9 mouse cellular contexts compared by ENCODE assay signal in genomic region chr10:59292558-59292957, GRCm38 (mm10). TPM values are rescaled to one million over a fixed set of nuclear protein-coding genes. Genes with fewer than 3 reads are reported as not detected.
DNase-seq lines count a peak whose midpoint lies in the region; ATAC-seq and TF ChIP-seq lines count a peak whose summit lies in the region.
"Had no signal": no experiment of that assay in that cellular context is flagged by ENCODE, and none has a peak within 500 bp of the region (broad histone marks: within the 10 kb centered on the region; RNA-seq: fewer than 3 reads in every experiment).

No protein-coding gene starts in this region.

- no peaks in the 10 kb centered on the region for H3K27me3 ChIP-seq in neural tube, embryonic 15.5 days (replicated peaks)
- H3K27me3 ChIP-seq in testis, adult 2 months (ENCODE audit: control insufficient read depth, insufficient read depth, low read length): no peaks in the 10 kb centered on the region
- H3K27me3 ChIP-seq: embryonic facial prominence, embryonic 15.5 days had no signal

- H3K9me3 ChIP-seq in neural tube, embryonic 15.5 days (replicated peaks): no peaks in the 10 kb centered on the region
- H3K9me3 ChIP-seq: embryonic facial prominence, embryonic 15.5 days had no signal

- no peak overlapping the region for H3K9ac ChIP-seq in neural tube, embryonic 15.5 days (replicated peaks)
- H3K9ac ChIP-seq: embryonic facial prominence, embryonic 15.5 days had no signal

- no peaks in the 10 kb centered on the region; the same call in 1 of the 2 replicates for H3K4me1 ChIP-seq in bone marrow, adult 2 months (ENCODE audit: control insufficient read depth, insufficient read depth, low read length)
- no peaks in the 10 kb centered on the region for H3K4me1 ChIP-seq in lung, adult 2 months (ENCODE audit: control insufficient read depth, insufficient read depth, low read length)
- H3K4me1 ChIP-seq in neural tube, embryonic 15.5 days: no peaks in the 10 kb centered on the region
- no peaks in the 10 kb centered on the region for H3K4me1 ChIP-seq in testis, adult 2 months (ENCODE audit: control insufficient read depth, insufficient read depth, low read length)

- intact Hi-C loops in heart, postnatal 36 days (cut with DNase I): loop anchor here (1.0 to 5.0 kb wide), 4 partner anchors 70 to 480 kb away; partner anchors contain the start of genes Sept10, Sh3rf3 and Sowahc

- peak; percentile 81 for DNase-seq in CD4-positive, CD25-positive, alpha-beta regulatory T cell, adult 2 months (ENCODE audit: low read depth, low spot score)
- DNase-seq in fibroblast of lung, adult 2 months (ENCODE audit: low read depth): peak; percentile 77
- DNase-seq in heart, postnatal 36 days: peak; percentile 68 to 79
- DNase-seq in layer of hippocampus, adult 11-12 months (ENCODE audit: low spot score): peak; percentile 92
- peak; percentile 73 for DNase-seq in lung, adult 2 months

- no peaks in the 10 kb centered on the region for H3K36me3 ChIP-seq in neural tube, embryonic 15.5 days
- no peaks in the 10 kb centered on the region for H3K36me3 ChIP-seq in testis, adult 2 months (ENCODE audit: control insufficient read depth, insufficient read depth, low read length)
- H3K36me3 ChIP-seq: embryonic facial prominence, embryonic 15.5 days had no signal

- H3K4me2 ChIP-seq in neural tube, embryonic 15.5 days: no peak overlapping the region
- H3K4me2 ChIP-seq: embryonic facial prominence, embryonic 15.5 days had no signal

- 28% methylated on average over 4 of the region's 4 CpGs for WGBS in bone marrow, adult 2 months
- 26% methylated on average over 4 of the region's 4 CpGs for WGBS in lung, adult 2 months
- WGBS in neural tube, embryonic 15.5 days: 30% methylated on average over 4 of the region's 4 CpGs

- TF ChIP-seq CTCF in bone marrow, adult 2 months (IDR thresholded peaks at IDR 0.05; ENCODE audit: control insufficient read depth, insufficient read depth, low read length): peak; percentile 86
- peak; percentile 90 for TF ChIP-seq CTCF in lung, adult 2 months (IDR thresholded peaks at IDR 0.05; ENCODE audit: insufficient read depth, low read length)
- TF ChIP-seq CTCF in testis, adult 2 months (IDR thresholded peaks at IDR 0.05; ENCODE audit: control insufficient read depth, insufficient read depth, insufficient replicate concordance, low read depth, low read length): peak; percentile 62; the same call in 1 of the 2 replicates

- H3K27ac ChIP-seq in bone marrow, adult 2 months (ENCODE audit: control insufficient read depth, insufficient read depth, low read depth, low read length, poor library complexity): no peak overlapping the region
- no peak overlapping the region for H3K27ac ChIP-seq in neural tube, embryonic 15.5 days (replicated peaks)
- H3K27ac ChIP-seq in testis, adult 2 months (ENCODE audit: control insufficient read depth, insufficient read depth, low read depth, low read length): no peak overlapping the region
- H3K27ac ChIP-seq: embryonic facial prominence, embryonic 15.5 days had no signal

- peak; percentile 80 for ATAC-seq in neural tube, embryonic 15.5 days (ENCODE audit: low FRiP score)

- no peak for TF ChIP-seq POLR2A in bone marrow, adult 2 months (IDR thresholded peaks at IDR 0.05; ENCODE audit: borderline replicate concordance, control insufficient read depth, low read depth, low read length)
- no peak for TF ChIP-seq POLR2A in lung, adult 2 months (IDR thresholded peaks at IDR 0.05; ENCODE audit: borderline replicate concordance, extremely low read depth, low read depth, low read length)
- TF ChIP-seq POLR2A in testis, adult 2 months (IDR thresholded peaks at IDR 0.05; ENCODE audit: control insufficient read depth, low read depth, low read length): no peak

- H3K4me3 ChIP-seq in bone marrow, adult 2 months (replicated peaks; ENCODE audit: control insufficient read depth, low read depth, low read length): no peak overlapping the region
- H3K4me3 ChIP-seq in lung, adult 2 months (replicated peaks; ENCODE audit: extremely low read depth, low read depth, low read length): no peak overlapping the region
- no peak overlapping the region for H3K4me3 ChIP-seq in neural tube, embryonic 15.5 days (replicated peaks)
- H3K4me3 ChIP-seq in testis, adult 2 months (ENCODE audit: control insufficient read depth, low read depth, low read length): no peak overlapping the region
- H3K4me3 ChIP-seq: embryonic facial prominence, embryonic 15.5 days had no signal

RNA-seq across cellular contexts. Expression of gene P4ha1, which starts 30.5 kb away (rescaled TPM):
- polyA plus RNA-seq in bone marrow, adult 2 months (2011; ENCODE audit: insufficient read depth, insufficient read length, low replicate concordance, missing spikeins): 6.2 and 12.4 TPM in 2 replicates
- total RNA-seq in heart, postnatal 36 days (2021): 10 to 100 TPM; 31.3 to 51.2 TPM
- polyA plus RNA-seq in lung, adult 2 months (2012; rRNA removed): 17.4 and 21.9 TPM in 2 replicates
- 31.1 and 36.4 TPM in 2 replicates for polyA plus RNA-seq in neural tube, embryonic 15.5 days (2015; fragmentation: Nextera tagmentation; extraction: Ambion mirVana)
- 4.8 and 6.9 TPM in 2 replicates for polyA plus RNA-seq in testis, adult 2 months (2012; rRNA removed)
